Mouse (Mus musculus) liver, embryonic 14.5 days (tissue): Measurements from ENCODE around the gene Rcan1. TPM values are rescaled to one million over a fixed set of nuclear protein-coding genes. Genes with fewer than 3 reads are reported as not detected.
A peak's percentile ranks its signal among the peaks of the same experiment; 100 is the strongest.

Experiments used
- ATAC-seq: fragments of 200-750 bp; cut with Nextera tagmentation; 2 replicates; pipeline ENCODE4 v1.8.0; 2017; ENCODE audit warnings: moderate number of reproducible peaks, mild to moderate bottlenecking, moderate library complexity; ENCODE audit not compliant: insufficient read depth
- DNase-seq, 3 experiments: peaks; one replicate each; pipeline ENCODE4 v3.0.0-alpha.2; 2012 to 2013; ENCODE audit warnings: low read depth in 3 of 3, low spot score in 3 of 3
- H3K27ac ChIP-seq: fragments of 300-500 bp; sonication (generic); 2 replicates; pipeline ENCODE4 v1.5.1; 2014; ENCODE audit warnings: moderate library complexity, mild to moderate bottlenecking, control low read depth, inconsistent platforms
- H3K27me3 ChIP-seq: fragments of 300-500 bp; sonication (generic); 2 replicates; pipeline ENCODE4 v1.6.1; 2014; ENCODE audit warnings: mild to moderate bottlenecking, low read length, moderate library complexity; ENCODE audit not compliant: control insufficient read depth, insufficient read depth
- H3K36me3 ChIP-seq: fragments of 300-500 bp; sonication (generic); replicated peaks from 2 replicates; pipeline ENCODE4 v1.6.1; 2014; ENCODE audit warnings: low read depth; ENCODE audit not compliant: control insufficient read depth, insufficient read depth
- H3K4me1 ChIP-seq, 2 experiments: fragments of 200-500 bp in 1 of 2; fragments of 300-500 bp in 1 of 2; sonication (generic) in 1 of 2; replicated peaks; 2 replicates each; pipeline ENCODE4 v1.6.1; 2012 to 2014; ENCODE audit warnings: antibody characterized with exemption in 1 of 2, inconsistent platforms in 1 of 2, low read length in 1 of 2; ENCODE audit not compliant: control insufficient read depth in 2 of 2, insufficient read depth in 2 of 2
- H3K4me2 ChIP-seq: fragments of 300-500 bp; sonication (generic); 2 replicates; pipeline ENCODE4 v1.6.1; 2014; ENCODE audit warnings: low read depth, mild to moderate bottlenecking, control low read depth, moderate library complexity
- H3K4me3 ChIP-seq, 2 experiments: fragments of 200-500 bp in 1 of 2; fragments of 300-500 bp in 1 of 2; sonication (generic) in 1 of 2; 2 replicates each; pipeline ENCODE4 v1.5.1; 2012 to 2014; ENCODE audit warnings: low read depth in 2 of 2, low read length in 2 of 2, mild to moderate bottlenecking in 2 of 2, control low read depth in 1 of 2, inconsistent platforms in 1 of 2, moderate library complexity in 1 of 2; ENCODE audit not compliant: insufficient read depth in 1 of 2
- H3K9ac ChIP-seq: fragments of 300-500 bp; sonication (generic); replicated peaks from 2 replicates; pipeline ENCODE4 v1.6.1; 2014; ENCODE audit warnings: mild to moderate bottlenecking, control low read depth, moderate library complexity
- H3K9me3 ChIP-seq: fragments of 300-500 bp; sonication (generic); 2 replicates; pipeline ENCODE4 v1.6.1; 2016; ENCODE audit warnings: low read length, mixed read lengths; ENCODE audit not compliant: control insufficient read depth
- CTCF ChIP-seq: IDR thresholded peaks from 2 replicates; pipeline ENCODE4 v1.5.1; 2016; ENCODE audit warnings: antibody characterized with exemption, low read depth, control low read depth
- EP300 ChIP-seq: IDR thresholded peaks from 2 replicates; pipeline ENCODE4 v1.6.1; 2016; ENCODE audit warnings: antibody characterized with exemption, low read depth
- WGBS: fragments of 180-500 bp; shearing (Covaris S2); extraction: QIAGEN DNeasy Blood & Tissue Kit; methylation state at CpG from one replicate; pipeline ENCODE4 v1.1.7; 2014; ENCODE audit not compliant: insufficient replicate concordance; 5-methylcytosine and 5-hydroxymethylcytosine counted together
- polyA plus RNA-seq, 2 experiments: library from polyadenylated mRNA; depleted of rRNA in 1 of 2; stranded (reverse) in 1 of 2; unstranded in 1 of 2; fragments of >200 nt; fragmentation: Nextera tagmentation in 1 of 2; extraction: Ambion mirVana in 1 of 2; gene quantifications; 2 replicates each; pipeline versions ENCODE4 v1.2.1 to v1.2.3; 2012 to 2014

Gene Rcan1
- polyA plus RNA-seq, 2 experiments: 6.2 to 8.7 TPM

DNA sequence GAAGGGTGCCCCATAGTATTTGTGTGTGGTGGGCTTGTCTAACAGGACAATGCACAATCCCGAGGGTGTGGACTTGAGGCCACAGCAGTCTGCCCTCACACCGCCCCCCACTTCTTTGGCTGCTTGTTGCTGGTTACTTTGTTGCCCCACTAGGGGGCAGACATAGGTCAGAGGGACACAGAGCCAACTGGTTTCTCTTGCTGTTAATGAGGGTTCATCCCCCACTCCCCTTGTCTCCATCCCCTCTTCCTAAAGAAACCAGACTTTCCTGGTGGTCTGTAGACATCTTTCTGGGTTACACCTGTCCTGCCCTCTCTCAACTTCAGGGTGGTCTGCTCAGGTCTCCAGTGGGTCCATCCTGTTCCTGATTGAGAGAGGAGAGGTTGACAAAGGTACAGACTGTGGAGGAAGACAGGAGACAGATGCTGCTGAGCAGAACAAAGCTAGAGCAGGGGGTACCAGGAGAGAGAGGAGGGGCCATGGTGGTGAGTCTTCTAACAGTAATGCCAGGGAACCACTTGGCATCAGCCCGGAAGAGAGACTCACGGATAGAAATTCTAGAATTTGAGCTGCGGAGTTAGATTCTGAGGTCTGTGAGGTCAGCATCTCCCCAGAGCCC, 41.2 kb upstream of the Rcan1 start:
- WGBS: 49% methylated on average over 5 of the region's 5 CpGs
- H3K4me3 ChIP-seq: no peak overlapping the region
- H3K9ac ChIP-seq: no peak overlapping the region
- DNase-seq: no peak
- no peaks in the 10 kb centered on the region for H3K4me1 ChIP-seq
- no peak overlapping the region for H3K27ac ChIP-seq
- no peak for ATAC-seq
- H3K9me3 ChIP-seq: no peaks in the 10 kb centered on the region
- H3K27me3 ChIP-seq: no peaks in the 10 kb centered on the region
- TF ChIP-seq EP300 (no peak), CTCF (peak; percentile 77)
- no peaks in the 10 kb centered on the region for H3K36me3 ChIP-seq
- no peak overlapping the region for H3K4me2 ChIP-seq

DNA sequence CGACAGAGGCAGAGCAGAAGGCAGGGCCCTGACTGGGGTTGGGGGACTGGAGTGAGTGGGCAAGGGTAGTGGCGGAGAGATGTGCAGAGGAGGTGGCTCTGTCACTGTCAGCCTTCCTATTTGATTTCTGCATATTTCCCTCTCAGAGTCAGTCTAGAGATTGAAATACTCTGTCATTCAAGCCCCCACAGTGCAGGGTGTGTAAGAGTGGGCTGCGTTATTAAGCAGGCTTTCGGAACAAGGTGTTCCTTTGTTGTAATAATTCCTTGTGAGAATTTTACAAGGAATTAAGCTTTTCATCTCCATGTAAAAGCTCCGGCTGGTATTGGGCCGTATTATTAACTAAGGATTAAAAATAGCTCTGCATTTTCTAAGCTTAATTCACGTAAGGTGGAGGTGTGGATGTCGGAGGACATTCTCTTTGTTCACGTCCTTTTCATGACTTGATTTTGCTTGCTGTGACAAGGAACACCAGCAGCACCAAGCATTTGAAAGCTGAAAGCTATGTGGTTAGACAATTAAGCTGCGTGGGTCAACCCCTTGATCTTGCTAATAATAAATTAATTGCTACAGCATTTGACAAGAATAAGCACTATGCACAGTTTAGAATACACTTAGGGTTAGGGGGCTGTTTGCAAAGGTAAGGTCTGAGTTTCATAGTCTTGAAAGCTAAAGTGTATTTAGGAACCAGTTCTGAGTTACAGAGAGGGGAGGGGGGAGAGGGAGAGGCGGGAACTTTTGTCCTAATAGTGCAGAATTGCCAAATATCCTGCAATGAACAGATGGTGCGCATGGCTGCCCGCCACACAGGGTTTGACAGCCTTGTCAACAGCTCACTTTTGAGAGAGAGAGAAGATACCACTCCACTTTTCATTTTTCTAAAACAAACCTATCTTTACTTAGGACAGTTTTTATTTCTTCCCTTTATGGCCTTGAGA, 40.4 kb upstream of the Rcan1 start:
- no peak overlapping the region for H3K9ac ChIP-seq
- DNase-seq (no peak), ATAC-seq (no peak)
- H3K4me2 ChIP-seq: no peak overlapping the region
- no peak overlapping the region for H3K4me3 ChIP-seq
- no peaks in the 10 kb centered on the region for H3K9me3 ChIP-seq
- no peak overlapping the region for H3K27ac ChIP-seq
- H3K36me3 ChIP-seq: no peaks in the 10 kb centered on the region
- no peaks in the 10 kb centered on the region for H3K27me3 ChIP-seq
- TF ChIP-seq EP300: no peak
- TF ChIP-seq CTCF: no peak
- WGBS: 62% methylated on average over 13 of the region's 13 CpGs
- no peaks in the 10 kb centered on the region for H3K4me1 ChIP-seq

DNA sequence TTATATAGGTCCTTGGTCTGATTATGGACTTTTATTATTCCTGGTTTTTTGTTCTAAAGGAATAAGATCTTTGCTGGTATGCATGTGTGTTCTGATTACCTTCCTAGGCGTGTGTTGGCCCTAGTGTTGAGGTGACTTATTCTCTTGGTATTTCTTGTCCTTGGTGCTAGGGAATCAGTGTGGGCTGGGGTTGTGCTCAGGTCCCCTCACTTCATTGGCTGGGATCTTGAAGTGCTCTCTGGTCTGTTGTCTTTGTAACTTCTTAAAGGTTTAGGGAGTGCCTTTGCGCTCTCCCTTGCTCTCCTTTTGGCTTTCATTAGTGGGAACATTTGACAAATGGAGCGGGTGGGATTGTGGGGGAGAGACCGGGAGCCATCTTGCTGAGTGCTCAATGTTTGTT, 36.9 kb upstream of the Rcan1 start:
- Histone ChIP-seq H3K36me3 (no peaks in the 10 kb centered on the region), H3K4me3 (no peak overlapping the region), H3K4me2 (no peak overlapping the region), H3K27ac (no peak overlapping the region), H3K4me1 (no peaks in the 10 kb centered on the region), H3K27me3 (no peaks in the 10 kb centered on the region; the same call in 1 of the 2 replicates), H3K9ac (no peak overlapping the region), H3K9me3 (no peaks in the 10 kb centered on the region)
- TF ChIP-seq CTCF (no peak), EP300 (no peak)
- ATAC-seq: no peak
- 57% methylated on average over 4 of the region's 4 CpGs for WGBS
- DNase-seq: no peak

DNA sequence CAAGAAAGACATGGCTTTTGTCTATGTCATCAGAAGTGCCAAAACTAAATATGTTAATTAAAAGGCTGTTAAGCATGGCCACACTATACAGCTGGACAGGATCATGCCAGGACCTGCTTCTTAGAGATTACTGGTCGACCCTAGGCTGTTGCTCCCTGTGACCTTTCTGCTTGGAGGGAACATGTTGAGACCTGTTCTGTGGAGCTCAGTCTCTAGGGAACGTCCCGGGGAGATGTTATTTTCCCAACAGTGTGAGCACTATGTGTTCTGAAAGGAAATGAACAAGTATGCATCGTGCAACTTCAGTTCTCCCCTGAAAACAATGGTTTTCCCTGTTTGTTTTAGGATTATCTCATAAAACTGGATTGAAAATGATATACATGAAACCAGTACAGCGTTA, 32.4 kb upstream of the Rcan1 start:
- TF ChIP-seq CTCF (no peak), EP300 (no peak)
- no peak overlapping the region for H3K27ac ChIP-seq
- ATAC-seq (no peak), DNase-seq (no peak)
- peaks cover 32% of the 10 kb centered on the region for H3K27me3 ChIP-seq
- no peaks in the 10 kb centered on the region for H3K9me3 ChIP-seq
- no peak overlapping the region for H3K4me2 ChIP-seq
- H3K9ac ChIP-seq: no peak overlapping the region
- no peaks in the 10 kb centered on the region for H3K36me3 ChIP-seq
- H3K4me3 ChIP-seq: no peak overlapping the region
- WGBS: 49% methylated on average over 5 of the region's 5 CpGs
- H3K4me1 ChIP-seq: no peaks in the 10 kb centered on the region

DNA sequence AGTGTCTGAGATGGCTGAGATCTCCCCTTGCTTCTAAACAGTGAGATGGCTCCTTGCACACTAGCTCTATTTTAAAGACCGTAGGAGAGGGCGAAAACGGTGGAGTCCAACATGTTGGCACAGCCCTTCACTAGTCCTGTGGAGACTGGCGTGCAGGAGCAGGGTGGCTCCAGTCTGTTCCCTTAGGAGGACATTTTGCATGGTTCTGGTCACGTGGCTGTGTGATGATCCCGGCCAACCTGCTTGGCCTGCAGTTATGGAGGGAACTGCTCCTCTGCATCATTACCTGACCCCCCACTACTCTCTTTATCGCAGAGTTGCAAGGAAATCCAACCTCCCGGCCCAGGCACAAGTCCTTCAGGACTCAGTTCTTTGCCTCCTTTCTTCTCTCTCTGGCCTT, 29.9 kb upstream of the Rcan1 start:
- 67% methylated on average over 8 of the region's 8 CpGs for WGBS
- H3K9ac ChIP-seq: no peak overlapping the region
- H3K9me3 ChIP-seq: no peaks in the 10 kb centered on the region
- H3K36me3 ChIP-seq: no peaks in the 10 kb centered on the region
- H3K27me3 ChIP-seq: peaks cover 45% of the 10 kb centered on the region
- H3K4me1 ChIP-seq: no peaks in the 10 kb centered on the region
- no peak overlapping the region for H3K4me3 ChIP-seq
- ATAC-seq (no peak), DNase-seq (no peak)
- no peak overlapping the region for H3K27ac ChIP-seq
- no peak for TF ChIP-seq CTCF
- TF ChIP-seq EP300: no peak
- no peak overlapping the region for H3K4me2 ChIP-seq
